Mouse (Mus musculus): ENCODE results near the gene Ankzf1.

GRCm38 (mm10) chr1:75217893-75218226 lies 25.9 kb downstream of the Ankzf1 start:
- TF ChIP-seq POLR2A (IDR thresholded peaks at IDR 0.05; ENCODE audit: insufficient read depth, low read length) (no peak), CTCF (IDR thresholded peaks at IDR 0.05; ENCODE audit: low read depth, low read length) (no peak)
